Comparison of ENCODE assay signal across 8 mouse cellular contexts in the genomic region with DNA sequence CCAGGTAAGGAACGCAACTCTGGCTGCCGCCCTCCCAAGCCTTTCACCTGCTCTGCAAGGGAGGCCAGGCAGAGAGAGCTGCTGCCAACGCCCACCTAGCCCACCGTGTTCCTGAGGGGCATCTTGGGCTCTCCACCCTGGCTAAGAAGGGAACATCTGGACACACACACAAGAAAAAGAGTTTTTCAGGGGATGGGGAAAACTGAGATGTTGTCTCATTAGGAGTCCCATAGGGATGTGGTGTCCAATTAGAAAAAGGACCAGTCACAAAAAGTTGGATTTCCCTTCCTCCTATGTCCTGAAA. TPM values are rescaled to one million over a fixed set of nuclear protein-coding genes. Genes with fewer than 3 reads are reported as not detected.
A peak's percentile ranks its signal among the peaks of the same experiment; 100 is the strongest.
DNase-seq lines count a peak whose midpoint lies in the region; ATAC-seq and TF ChIP-seq lines count a peak whose summit lies in the region.

No protein-coding gene starts in this region.

- DNase-seq in kidney, postnatal 25 days, result no peak
- no peak for DNase-seq in intestine, embryonic 14.5 days (ENCODE audit: low spot score)
- no peak for DNase-seq in midbrain, postnatal 0 days (ENCODE audit: low spot score)
- DNase-seq in cerebellum, postnatal 25 days, result no peak
- DNase-seq in adrenal gland, adult 2 months, result no peak

- 14% methylated on average over 4 of the region's 4 CpGs for WGBS in kidney, embryonic 15.5 days
- WGBS in embryonic facial prominence, embryonic 12.5 days, result 31% methylated on average over 4 of the region's 4 CpGs
- WGBS in intestine, embryonic 14.5 days, result 11% methylated on average over 4 of the region's 4 CpGs
- 39% methylated on average over 4 of the region's 4 CpGs for WGBS in midbrain, postnatal 0 days

- no peak for ATAC-seq in kidney, embryonic 15.5 days (replicated peaks; ENCODE audit: low FRiP score)
- no peak for ATAC-seq in embryonic facial prominence, embryonic 12.5 days (ENCODE audit: insufficient number of reproducible peaks, insufficient read depth, low FRiP score, low TSS enrichment)
- ATAC-seq in intestine, embryonic 14.5 days (replicated peaks; ENCODE audit: low FRiP score, low TSS enrichment, low read depth), result no peak
- no peak for ATAC-seq in midbrain, postnatal 0 days (ENCODE audit: low FRiP score)
- ATAC-seq in monocyte, adult 5-6 weeks (replicated peaks; ENCODE audit: insufficient number of reproducible peaks, low FRiP score, low TSS enrichment, poor library complexity, severe bottlenecking), result no peak

- no peak overlapping the region for H3K27ac ChIP-seq in kidney, embryonic 15.5 days
- no peak overlapping the region for H3K27ac ChIP-seq in embryonic facial prominence, embryonic 12.5 days
- H3K27ac ChIP-seq in intestine, embryonic 14.5 days (ENCODE audit: low read depth), result no peak overlapping the region
- no peak overlapping the region for H3K27ac ChIP-seq in midbrain, postnatal 0 days (ENCODE audit: low read depth, low read length)

- peaks cover 54% of the 10 kb centered on the region for H3K27me3 ChIP-seq in kidney, embryonic 15.5 days
- peaks cover 27% of the 10 kb centered on the region for H3K27me3 ChIP-seq in embryonic facial prominence, embryonic 12.5 days
- 0 out of 2 replicates have a peak, but pooled peaks cover 4% of the 10 kb centered on the region for H3K27me3 ChIP-seq in intestine, embryonic 14.5 days (replicated peaks; ENCODE audit: control insufficient read depth, insufficient read depth, low read length)
- H3K27me3 ChIP-seq in midbrain, postnatal 0 days (ENCODE audit: insufficient read depth, low read length), result no peaks in the 10 kb centered on the region; the same call in 1 of the 2 replicates

- peak overlapping the region; percentile 64 for H3K4me3 ChIP-seq in kidney, embryonic 15.5 days (replicated peaks)
- peak overlapping the region; percentile 51 for H3K4me3 ChIP-seq in embryonic facial prominence, embryonic 12.5 days
- peak overlapping the region; percentile 48 for H3K4me3 ChIP-seq in intestine, embryonic 14.5 days (ENCODE audit: low read depth, low read length)
- H3K4me3 ChIP-seq in midbrain, postnatal 0 days (ENCODE audit: low read depth, low read length), result peak overlapping the region; percentile 60

- no peak for TF ChIP-seq CTCF in midbrain, postnatal 0 days (IDR thresholded peaks at IDR 0.05)

- no peaks in the 10 kb centered on the region for H3K36me3 ChIP-seq in kidney, embryonic 15.5 days
- no peaks in the 10 kb centered on the region for H3K36me3 ChIP-seq in embryonic facial prominence, embryonic 12.5 days
- H3K36me3 ChIP-seq in intestine, embryonic 14.5 days (ENCODE audit: control insufficient read depth, insufficient read depth, low read length), result no peaks in the 10 kb centered on the region
- no peaks in the 10 kb centered on the region for H3K36me3 ChIP-seq in midbrain, postnatal 0 days (ENCODE audit: insufficient read depth, low read length)

- H3K9me3 ChIP-seq in kidney, embryonic 15.5 days (replicated peaks), result no peaks in the 10 kb centered on the region
- H3K9me3 ChIP-seq in embryonic facial prominence, embryonic 12.5 days, result no peaks in the 10 kb centered on the region
- no peaks in the 10 kb centered on the region for H3K9me3 ChIP-seq in intestine, embryonic 14.5 days (ENCODE audit: control insufficient read depth, low read length)
- H3K9me3 ChIP-seq in midbrain, postnatal 0 days (ENCODE audit: low read length), result no peaks in the 10 kb centered on the region

- peak overlapping the region; percentile 83 for H3K4me2 ChIP-seq in kidney, embryonic 15.5 days
- peak overlapping the region; percentile 73 for H3K4me2 ChIP-seq in embryonic facial prominence, embryonic 12.5 days (replicated peaks)
- peak overlapping the region; percentile 70 for H3K4me2 ChIP-seq in intestine, embryonic 14.5 days (ENCODE audit: low read length)
- peak overlapping the region; percentile 51 for H3K4me2 ChIP-seq in midbrain, postnatal 0 days (ENCODE audit: low read depth, low read length, poor library complexity, severe bottlenecking)

- H3K9ac ChIP-seq in kidney, embryonic 15.5 days, result no peak overlapping the region
- no peak overlapping the region for H3K9ac ChIP-seq in embryonic facial prominence, embryonic 12.5 days
- H3K9ac ChIP-seq in intestine, embryonic 14.5 days (ENCODE audit: low read length), result no peak overlapping the region
- H3K9ac ChIP-seq in midbrain, postnatal 0 days (replicated peaks; ENCODE audit: low read length, poor library complexity, severe bottlenecking), result peak overlapping the region; percentile 56; the same call in 1 of the 2 replicates

- no peaks in the 10 kb centered on the region for H3K4me1 ChIP-seq in kidney, embryonic 15.5 days
- no peaks in the 10 kb centered on the region for H3K4me1 ChIP-seq in embryonic facial prominence, embryonic 12.5 days
- H3K4me1 ChIP-seq in intestine, embryonic 14.5 days (replicated peaks; ENCODE audit: control insufficient read depth, insufficient read depth, low read length), result no peaks in the 10 kb centered on the region
- H3K4me1 ChIP-seq in midbrain, postnatal 0 days (ENCODE audit: insufficient read depth, low read length), result no peaks in the 10 kb centered on the region

RNA-seq across cellular contexts. Expression of a gene that starts 0.3 kb away (rescaled TPM):
- 1.5 and 2.0 TPM in 2 replicates for polyA plus RNA-seq in kidney, embryonic 15.5 days (2015; fragmentation: Nextera tagmentation; extraction: Ambion mirVana)
- polyA plus RNA-seq in embryonic facial prominence, embryonic 12.5 days (2016; fragmentation: Nextera tagmentation; extraction: Ambion mirVana), result 0.95 and 1.4 TPM in 2 replicates
- polyA plus RNA-seq in intestine, embryonic 14.5 days (2014; fragmentation: Nextera tagmentation; extraction: Ambion mirVana), result 0.66 and 1.1 TPM in 2 replicates
- total RNA-seq in midbrain, postnatal 0 days (2014; rRNA removed), result 16.5 and 21.1 TPM in 2 replicates
- polyA plus RNA-seq in midbrain, postnatal 0 days (2015; fragmentation: Nextera tagmentation; extraction: Ambion mirVana), result 2.2 and 3.0 TPM in 2 replicates
- total RNA-seq in adrenal gland, adult 2 months (2021), result 1 to 10 TPM; 2.0 to 2.7 TPM
- polyA plus RNA-seq in adrenal gland, adult 2 months (2012; rRNA removed), result 0.18 and 0.33 TPM in 2 replicates
- total RNA-seq in monocyte, adult 5-6 weeks (2017), result 3.7 to 13.7 TPM in 2 of 3 replicates, not detected in the other
